Mouse (Mus musculus) embryonic facial prominence, embryonic 11.5 days (tissue): ENCODE results near the gene Grin2c. TPM values are rescaled to one million over a fixed set of nuclear protein-coding genes. Genes with fewer than 3 reads are reported as not detected.

Experiments
- ATAC-seq: fragments of 200-750 bp; cut with Nextera tagmentation; replicated peaks from 2 replicates; pipeline ENCODE4 v1.8.0; 2017; ENCODE audit warnings: low read depth; ENCODE audit not compliant: insufficient number of reproducible peaks, low FRiP score, low TSS enrichment
- DNase-seq: peaks from one replicate; pipeline ENCODE4 v3.0.0-alpha.2; 2015; ENCODE audit warnings: low spot score
- H3K27ac ChIP-seq: fragments of 300-500 bp; sonication (generic); replicated peaks from 2 replicates; pipeline ENCODE4 v1.5.1; 2014; ENCODE audit warnings: mild to moderate bottlenecking, low read depth, low read length, control low read depth
- H3K27me3 ChIP-seq: fragments of 300-500 bp; sonication (generic); 2 replicates; pipeline ENCODE4 v1.6.1; 2014; ENCODE audit warnings: mild to moderate bottlenecking, low read length, moderate library complexity, mixed read lengths; ENCODE audit not compliant: control insufficient read depth, insufficient read depth
- H3K36me3 ChIP-seq: fragments of 300-500 bp; sonication (generic); replicated peaks from 2 replicates; pipeline ENCODE4 v1.6.1; 2014; ENCODE audit warnings: low read depth, mild to moderate bottlenecking, low read length, moderate library complexity, mixed read lengths; ENCODE audit not compliant: control insufficient read depth, insufficient read depth
- H3K4me1 ChIP-seq: fragments of 300-500 bp; sonication (generic); 2 replicates; pipeline ENCODE4 v1.6.1; 2014; ENCODE audit warnings: low read length, mixed read lengths; ENCODE audit not compliant: control insufficient read depth, insufficient read depth
- H3K4me2 ChIP-seq: fragments of 300-500 bp; sonication (generic); 2 replicates; pipeline ENCODE4 v1.6.1; 2014; ENCODE audit warnings: low read depth, mild to moderate bottlenecking, control low read depth, low read length, moderate library complexity
- H3K4me3 ChIP-seq: fragments of 300-500 bp; sonication (generic); 2 replicates; pipeline ENCODE4 v1.5.1; 2014; ENCODE audit warnings: low read depth, low read length, control low read depth
- H3K9ac ChIP-seq: fragments of 300-500 bp; sonication (generic); replicated peaks from 2 replicates; pipeline ENCODE4 v1.6.1; 2014; ENCODE audit warnings: mild to moderate bottlenecking, control low read depth, low read length
- H3K9me3 ChIP-seq: fragments of 300-500 bp; sonication (generic); replicated peaks from 2 replicates; pipeline ENCODE4 v1.6.1; 2016; ENCODE audit warnings: mild to moderate bottlenecking, low read length, inconsistent platforms, mixed read lengths; ENCODE audit not compliant: control insufficient read depth
- WGBS: fragments of 180-500 bp; shearing (Covaris S2); extraction: QIAGEN DNeasy Blood & Tissue Kit; methylation state at CpG from one replicate; pipeline ENCODE4 v1.1.7; 2014; 5-methylcytosine and 5-hydroxymethylcytosine counted together
- polyA plus RNA-seq: library from polyadenylated mRNA; unstranded; fragments of >200 nt; fragmentation: Nextera tagmentation; extraction: Ambion mirVana; gene quantifications from 2 replicates; pipeline ENCODE4 v1.2.1, GENCODE M21; 2014

Gene Grin2c
- polyA plus RNA-seq, 1 experiment from 2014 or later, result 0.04 TPM

- Histone ChIP-seq H3K36me3 (no peaks in the 10 kb centered on the region), H3K9me3 (no peaks in the 10 kb centered on the region), H3K4me2 (no peak overlapping the region), H3K27me3 (no peaks in the 10 kb centered on the region), H3K27ac (no peak overlapping the region), H3K9ac (no peak overlapping the region), H3K4me1 (no peaks in the 10 kb centered on the region; the same call in 1 of the 2 replicates), H3K4me3 (no peak overlapping the region)
- DNase-seq, result no peak
- no peak for ATAC-seq
- 39% methylated on average over 13 of the region's 13 CpGs for WGBS
These were observed 54.9 kb downstream of the Grin2c start for GRCm38 (mm10) chr11:115212116-115212515.

- Histone ChIP-seq H3K9me3 (no peaks in the 10 kb centered on the region), H3K9ac (0 out of 2 replicates have a peak overlapping the region, but pooled peaks have one; percentile 6), H3K4me1 (no peaks in the 10 kb centered on the region; the same call in 1 of the 2 replicates), H3K36me3 (no peaks in the 10 kb centered on the region; the same call in 1 of the 2 replicates), H3K27me3 (no peaks in the 10 kb centered on the region), H3K4me3 (no peak overlapping the region), H3K4me2 (no peak overlapping the region), H3K27ac (no peak overlapping the region)
- ATAC-seq, result no peak
- WGBS, result 81% methylated on average over 7 of the region's 7 CpGs
- no peak for DNase-seq
These were observed 57.1 kb downstream of the Grin2c start for GRCm38 (mm10) chr11:115209958-115210357.

- Histone ChIP-seq H3K9ac (no peak overlapping the region), H3K4me2 (no peak overlapping the region), H3K9me3 (no peaks in the 10 kb centered on the region), H3K4me3 (no peak overlapping the region), H3K4me1 (no peaks in the 10 kb centered on the region), H3K27me3 (no peaks in the 10 kb centered on the region), H3K36me3 (no peaks in the 10 kb centered on the region; the same call in 1 of the 2 replicates), H3K27ac (no peak overlapping the region)
- 75% methylated on average over 25 of the region's 25 CpGs for WGBS
- no peak for DNase-seq
- no peak for ATAC-seq
These were observed 58.0 kb downstream of the Grin2c start for GRCm38 (mm10) chr11:115208776-115209732.

GRCm38 (mm10) chr11:115208126-115208525, 58.9 kb downstream of the Grin2c start:
- Histone ChIP-seq H3K4me2 (no peak overlapping the region), H3K27me3 (no peaks in the 10 kb centered on the region), H3K4me1 (no peaks in the 10 kb centered on the region), H3K36me3 (no peaks in the 10 kb centered on the region; the same call in 1 of the 2 replicates), H3K9ac (no peak overlapping the region), H3K4me3 (no peak overlapping the region), H3K9me3 (no peaks in the 10 kb centered on the region), H3K27ac (no peak overlapping the region)
- 84% methylated on average over 12 of the region's 12 CpGs for WGBS
- no peak for ATAC-seq
- no peak for DNase-seq

GRCm38 (mm10) chr11:115202756-115203155, 64.3 kb downstream of the Grin2c start:
- Histone ChIP-seq H3K27me3 (no peaks in the 10 kb centered on the region), H3K27ac (no peak overlapping the region), H3K9me3 (no peaks in the 10 kb centered on the region), H3K36me3 (no peaks in the 10 kb centered on the region; the same call in 1 of the 2 replicates), H3K4me1 (no peaks in the 10 kb centered on the region), H3K9ac (no peak overlapping the region), H3K4me3 (no peak overlapping the region), H3K4me2 (no peak overlapping the region)
- ATAC-seq (no peak), DNase-seq (no peak)
- 94% methylated on average over 9 of the region's 9 CpGs for WGBS

GRCm38 (mm10) chr11:115202316-115202715, 64.7 kb downstream of the Grin2c start:
- DNase-seq (peak; percentile 85), ATAC-seq (peak; percentile 78; the same call in 1 of the 2 replicates)
- Histone ChIP-seq H3K4me2 (no peak overlapping the region), H3K27me3 (no peaks in the 10 kb centered on the region), H3K4me3 (no peak overlapping the region), H3K9me3 (no peaks in the 10 kb centered on the region), H3K36me3 (no peaks in the 10 kb centered on the region; the same call in 1 of the 2 replicates), H3K4me1 (no peaks in the 10 kb centered on the region), H3K9ac (no peak overlapping the region), H3K27ac (no peak overlapping the region)
- WGBS, result 16% methylated on average over 12 of the region's 12 CpGs

- no peak overlapping the region for H3K4me2 ChIP-seq
- no peak overlapping the region for H3K27ac ChIP-seq
- no peaks in the 10 kb centered on the region for H3K9me3 ChIP-seq
- H3K36me3 ChIP-seq, result no peaks in the 10 kb centered on the region
- H3K4me1 ChIP-seq, result no peaks in the 10 kb centered on the region
- ATAC-seq, result no peak
- H3K4me3 ChIP-seq, result no peak overlapping the region
- DNase-seq, result no peak
- H3K9ac ChIP-seq, result no peak overlapping the region
- 86% methylated on average over 4 of the region's 4 CpGs for WGBS
- no peaks in the 10 kb centered on the region for H3K27me3 ChIP-seq
These were observed 66.5 kb downstream of the Grin2c start for GRCm38 (mm10) chr11:115200520-115200919.
